Mouse (Mus musculus) liver, postnatal 0 days (tissue): Measurements from ENCODE around the gene Bpifb4. TPM values are rescaled to one million over a fixed set of nuclear protein-coding genes. Genes with fewer than 3 reads are reported as not detected.

ENCODE experiments used
- ATAC-seq: fragments of 200-750 bp; cut with Nextera tagmentation; 2 replicates; pipeline ENCODE4 v1.8.0; 2017; ENCODE audit warnings: mild to moderate bottlenecking, moderate library complexity
- DNase-seq: peaks from one replicate; pipeline ENCODE4 v3.0.0-alpha.2; 2016
- H3K27ac ChIP-seq: fragments of 300-500 bp; sonication (generic); 2 replicates; pipeline ENCODE4 v1.5.1; 2014; ENCODE audit warnings: antibody characterized with exemption, moderate library complexity, mild to moderate bottlenecking, low read depth
- H3K27me3 ChIP-seq: fragments of 300-500 bp; sonication (generic); 2 replicates; pipeline ENCODE4 v1.6.1; 2014; ENCODE audit warnings: low read length, control low read depth, mixed read lengths; ENCODE audit not compliant: insufficient read depth
- H3K36me3 ChIP-seq: fragments of 300-500 bp; sonication (generic); replicated peaks from 2 replicates; pipeline ENCODE4 v1.6.1; 2014; ENCODE audit warnings: mild to moderate bottlenecking, control low read depth, low read length, moderate library complexity, mixed read lengths; ENCODE audit not compliant: insufficient read depth
- H3K4me1 ChIP-seq: fragments of 300-500 bp; sonication (generic); 2 replicates; pipeline ENCODE4 v1.6.1; 2014; ENCODE audit warnings: antibody characterized with exemption, mild to moderate bottlenecking, control low read depth; ENCODE audit not compliant: insufficient read depth
- H3K4me2 ChIP-seq: fragments of 300-500 bp; sonication (generic); 2 replicates; pipeline ENCODE4 v1.6.1; 2014; ENCODE audit warnings: low read depth, mild to moderate bottlenecking, low read length, moderate library complexity, mixed read lengths
- H3K4me3 ChIP-seq: fragments of 300-500 bp; sonication (generic); 2 replicates; pipeline ENCODE4 v1.5.1; 2014; ENCODE audit warnings: low read depth, low read length
- H3K9ac ChIP-seq: fragments of 300-500 bp; sonication (generic); replicated peaks from 2 replicates; pipeline ENCODE4 v1.6.1; 2014; ENCODE audit warnings: mild to moderate bottlenecking, moderate library complexity
- H3K9me3 ChIP-seq: fragments of 300-500 bp; sonication (generic); 2 replicates; pipeline ENCODE4 v1.6.1; 2016; ENCODE audit warnings: mild to moderate bottlenecking, control low read depth, low read length, mixed read lengths
- CTCF ChIP-seq: sonication (generic); IDR thresholded peaks from 2 replicates; pipeline ENCODE4 v1.5.1; 2016; ENCODE audit warnings: antibody characterized with exemption, low read depth
- EP300 ChIP-seq: IDR thresholded peaks from 2 replicates; pipeline ENCODE4 v1.6.1; 2016; ENCODE audit warnings: antibody characterized with exemption, low read depth, mild to moderate bottlenecking
- WGBS: fragments of 180-500 bp; shearing (Covaris S2); extraction: QIAGEN DNeasy Blood & Tissue Kit; methylation state at CpG from one replicate; pipeline ENCODE4 v1.1.7; 2014; ENCODE audit not compliant: insufficient replicate concordance; 5-methylcytosine and 5-hydroxymethylcytosine counted together
- polyA plus RNA-seq: library from polyadenylated mRNA; unstranded; fragments of >200 nt; fragmentation: Nextera tagmentation; extraction: Ambion mirVana; gene quantifications from 2 replicates; pipeline ENCODE4 v1.2.1, GENCODE M21; 2015

Gene Bpifb4
- polyA plus RNA-seq, 1 experiment from 2014 or later, result not detected

- Histone ChIP-seq H3K27me3 (no peaks in the 10 kb centered on the region), H3K36me3 (no peaks in the 10 kb centered on the region), H3K4me1 (no peaks in the 10 kb centered on the region), H3K9ac (no peak overlapping the region), H3K4me2 (no peak overlapping the region), H3K9me3 (no peaks in the 10 kb centered on the region), H3K27ac (no peak overlapping the region), H3K4me3 (no peak overlapping the region)
- TF ChIP-seq CTCF (no peak), EP300 (no peak)
- 59% methylated on average over 8 of the region's 8 CpGs for WGBS
- DNase-seq (peak; percentile 41), ATAC-seq (peak; percentile 82)
These were observed 6.6 kb downstream of the Bpifb4 start for GRCm38 (mm10) chr2:153944567-153944966.

GRCm38 (mm10) chr2:153952897-153953296 is 14.9 kb downstream of the Bpifb4 start:
- no peaks in the 10 kb centered on the region for H3K9me3 ChIP-seq
- WGBS, result 24% methylated on average over 6 of the region's 6 CpGs
- H3K4me2 ChIP-seq, result no peak overlapping the region
- TF ChIP-seq EP300 (no peak), CTCF (peak; percentile 81)
- peak; percentile 71 for DNase-seq
- no peaks in the 10 kb centered on the region for H3K4me1 ChIP-seq
- no peak for ATAC-seq
- H3K27me3 ChIP-seq, result no peaks in the 10 kb centered on the region
- H3K36me3 ChIP-seq, result no peaks in the 10 kb centered on the region
- H3K9ac ChIP-seq, result no peak overlapping the region
- H3K4me3 ChIP-seq, result no peak overlapping the region
- H3K27ac ChIP-seq, result no peak overlapping the region

GRCm38 (mm10) chr2:153953836-153954235 is 15.8 kb downstream of the Bpifb4 start:
- 5% methylated on average over 6 of the region's 6 CpGs for WGBS
- TF ChIP-seq EP300 (no peak), CTCF (peak; percentile 76)
- Histone ChIP-seq H3K27me3 (no peaks in the 10 kb centered on the region), H3K9me3 (no peaks in the 10 kb centered on the region), H3K9ac (no peak overlapping the region), H3K36me3 (no peaks in the 10 kb centered on the region), H3K4me2 (no peak overlapping the region), H3K4me1 (no peaks in the 10 kb centered on the region), H3K27ac (no peak overlapping the region), H3K4me3 (no peak overlapping the region)
- ATAC-seq (peak; percentile 56; the same call in 1 of the 2 replicates), DNase-seq (peak; percentile 75)

- 49% methylated on average over 4 of the region's 4 CpGs for WGBS
- ATAC-seq, result no peak
- no peak overlapping the region for H3K27ac ChIP-seq
- TF ChIP-seq CTCF (no peak), EP300 (no peak)
- H3K36me3 ChIP-seq, result no peaks in the 10 kb centered on the region
- H3K27me3 ChIP-seq, result no peaks in the 10 kb centered on the region
- no peaks in the 10 kb centered on the region for H3K4me1 ChIP-seq
- no peak overlapping the region for H3K4me2 ChIP-seq
- no peak for DNase-seq
- H3K9ac ChIP-seq, result no peak overlapping the region
- no peaks in the 10 kb centered on the region for H3K9me3 ChIP-seq
- H3K4me3 ChIP-seq, result no peak overlapping the region
These were observed 24.9 kb downstream of the Bpifb4 start for GRCm38 (mm10) chr2:153962821-153963331.

GRCm38 (mm10) chr2:153963334-153963733 is 25.3 kb downstream of the Bpifb4 start:
- WGBS, result 76% methylated on average over 1 of the region's 1 CpGs
- Histone ChIP-seq H3K27me3 (no peaks in the 10 kb centered on the region), H3K9ac (no peak overlapping the region), H3K36me3 (no peaks in the 10 kb centered on the region), H3K9me3 (no peaks in the 10 kb centered on the region), H3K27ac (no peak overlapping the region), H3K4me1 (no peaks in the 10 kb centered on the region), H3K4me3 (no peak overlapping the region), H3K4me2 (no peak overlapping the region)
- no peak for ATAC-seq
- TF ChIP-seq CTCF (no peak), EP300 (no peak)
- DNase-seq, result no peak

GRCm38 (mm10) chr2:153970221-153970620 is 32.2 kb downstream of the Bpifb4 start:
- Histone ChIP-seq H3K9ac (no peak overlapping the region), H3K27me3 (no peaks in the 10 kb centered on the region), H3K4me2 (no peak overlapping the region), H3K36me3 (no peaks in the 10 kb centered on the region), H3K9me3 (no peaks in the 10 kb centered on the region), H3K4me3 (no peak overlapping the region), H3K4me1 (no peaks in the 10 kb centered on the region), H3K27ac (no peak overlapping the region)
- no peak for TF ChIP-seq CTCF
- TF ChIP-seq EP300, result no peak
- ATAC-seq (no peak), DNase-seq (no peak)
- 80% methylated on average over 5 of the region's 5 CpGs for WGBS

- Histone ChIP-seq H3K4me3 (no peak within 1 kb of the TSS), H3K9ac (no peak within 1 kb of the TSS), H3K4me2 (no peak within 1 kb of the TSS), H3K36me3 (no peaks in the 10 kb centered on the region), H3K4me1 (no peaks in the 10 kb centered on the region), H3K27ac (no peak within 1 kb of the TSS), H3K9me3 (no peaks in the 10 kb centered on the region), H3K27me3 (no peaks in the 10 kb centered on the region)
- ATAC-seq (no peak), DNase-seq (no peak)
- 56% methylated on average over 5 of the region's 5 CpGs for WGBS
- no peak for TF ChIP-seq EP300
- TF ChIP-seq CTCF, result no peak
These were observed 36.6 kb downstream of the Bpifb4 start, which contains the start of gene Bpifa6 for GRCm38 (mm10) chr2:153974582-153974981. Gene Bpifa6, plus strand, starts transcription at chr2:153974945.
